Mouse (Mus musculus) stomach, embryonic 15.5 days (tissue): Measurements from ENCODE around the gene Akr1b7. TPM values are rescaled to one million over a fixed set of nuclear protein-coding genes. Genes with fewer than 3 reads are reported as not detected.
"Not testable (repeated sequence)": the region's sequence is repeated elsewhere in the genome, so short reads cannot be mapped to it uniquely, and the experiment has no call there.

ENCODE experiments used
- ATAC-seq: fragments of 200-750 bp; cut with Nextera tagmentation; 2 replicates; pipeline ENCODE4 v1.8.0; 2017; ENCODE audit warnings: low read depth, moderate number of reproducible peaks, moderate TSS enrichment; ENCODE audit not compliant: insufficient read depth, low FRiP score
- H3K27ac ChIP-seq: fragments of 300-500 bp; sonication (generic); 2 replicates; pipeline ENCODE4 v1.5.1; 2015; ENCODE audit warnings: mild to moderate bottlenecking, inconsistent platforms
- H3K27me3 ChIP-seq: fragments of 300-500 bp; sonication (generic); replicated peaks from 2 replicates; pipeline ENCODE4 v1.6.1; 2015; ENCODE audit warnings: inconsistent platforms
- H3K36me3 ChIP-seq: fragments of 300-500 bp; sonication (generic); 2 replicates; pipeline ENCODE4 v1.6.1; 2015; ENCODE audit warnings: inconsistent platforms
- H3K4me1 ChIP-seq: fragments of 300-500 bp; sonication (generic); 2 replicates; pipeline ENCODE4 v1.6.1; 2015; ENCODE audit warnings: inconsistent platforms
- H3K4me2 ChIP-seq: fragments of 300-500 bp; sonication (generic); 2 replicates; pipeline ENCODE4 v1.6.1; 2015; ENCODE audit warnings: mild to moderate bottlenecking, inconsistent platforms
- H3K4me3 ChIP-seq: fragments of 300-500 bp; sonication (generic); replicated peaks from 2 replicates; pipeline ENCODE4 v1.5.1; 2015; ENCODE audit warnings: inconsistent platforms
- H3K9ac ChIP-seq: fragments of 300-500 bp; sonication (generic); 2 replicates; pipeline ENCODE4 v1.6.1; 2015; ENCODE audit warnings: inconsistent platforms
- H3K9me3 ChIP-seq: fragments of 300-500 bp; sonication (generic); 2 replicates; pipeline ENCODE4 v1.6.1; 2016; ENCODE audit warnings: inconsistent platforms
- WGBS: fragments of 180-500 bp; shearing (Covaris S2); methylation state at CpG from one replicate; pipeline ENCODE4 v1.1.7; 2015; 5-methylcytosine and 5-hydroxymethylcytosine counted together
- polyA plus RNA-seq: library from polyadenylated mRNA; unstranded; fragments of >200 nt; fragmentation: Nextera tagmentation; extraction: Ambion mirVana; gene quantifications from 2 replicates; pipeline ENCODE4 v1.2.1, GENCODE M21; 2015

The Akr1b7 gene
- polyA plus RNA-seq, 1 experiment from 2014 or later: 5.4 TPM

DNA sequence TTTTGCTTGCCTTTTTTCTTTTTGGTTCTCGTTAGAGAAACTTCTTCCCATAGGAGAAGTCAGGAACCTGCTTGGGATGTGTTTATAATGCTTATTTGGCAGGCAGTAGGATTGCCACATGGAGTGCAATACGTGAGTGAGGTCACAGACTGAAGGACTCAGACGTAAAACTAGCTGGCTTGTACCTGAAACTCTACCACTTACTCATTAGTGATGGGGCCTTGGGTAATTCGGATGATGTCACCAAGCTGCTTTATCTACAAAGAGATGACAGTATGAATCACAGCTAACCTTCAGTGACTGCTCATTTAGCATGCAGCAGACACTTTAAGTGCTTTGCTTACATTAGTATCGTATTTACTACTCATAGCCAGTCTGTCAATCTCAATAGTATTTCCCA is 16.2 kb upstream of the Akr1b7 start:
- Histone ChIP-seq H3K27ac (no peak overlapping the region), H3K4me2 (no peak overlapping the region), H3K9ac (no peak overlapping the region), H3K27me3 (no peaks in the 10 kb centered on the region), H3K4me3 (no peak overlapping the region), H3K4me1 (no peaks in the 10 kb centered on the region), H3K9me3 (no peaks in the 10 kb centered on the region), H3K36me3 (peaks cover 9% of the 10 kb centered on the region; the same call in 1 of the 2 replicates)
- WGBS: 70% methylated on average over 5 of the region's 5 CpGs
- no peak for ATAC-seq

DNA sequence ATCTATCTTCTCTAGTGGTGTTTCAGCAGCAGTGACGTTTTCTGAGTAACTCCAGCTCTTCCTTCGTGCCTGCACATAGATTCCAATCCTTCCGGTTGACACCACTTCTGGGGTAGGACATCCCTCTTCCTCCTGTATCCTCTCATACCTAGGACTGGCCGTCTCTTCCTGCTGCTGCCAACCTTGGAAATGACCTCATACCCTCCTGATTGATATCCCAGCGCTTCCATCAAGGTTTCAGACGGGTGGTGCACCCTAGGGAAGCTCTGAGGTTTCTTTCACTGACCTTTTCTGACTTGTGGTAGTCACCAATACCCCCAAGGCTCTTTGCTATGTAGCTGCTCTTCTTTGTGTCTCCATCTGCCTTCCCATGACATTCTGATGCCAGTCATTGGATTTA is 13.7 kb upstream of the Akr1b7 start:
- H3K4me2 ChIP-seq: no peak overlapping the region
- 84% methylated on average over 6 of the region's 6 CpGs for WGBS
- ATAC-seq: no peak
- H3K4me1 ChIP-seq: no peaks in the 10 kb centered on the region
- H3K4me3 ChIP-seq: no peak overlapping the region
- H3K27me3 ChIP-seq: no peaks in the 10 kb centered on the region
- no peak overlapping the region for H3K9ac ChIP-seq
- 0 out of 2 replicates have a peak, but pooled peaks cover 2% of the 10 kb centered on the region for H3K36me3 ChIP-seq
- no peaks in the 10 kb centered on the region for H3K9me3 ChIP-seq
- no peak overlapping the region for H3K27ac ChIP-seq

DNA sequence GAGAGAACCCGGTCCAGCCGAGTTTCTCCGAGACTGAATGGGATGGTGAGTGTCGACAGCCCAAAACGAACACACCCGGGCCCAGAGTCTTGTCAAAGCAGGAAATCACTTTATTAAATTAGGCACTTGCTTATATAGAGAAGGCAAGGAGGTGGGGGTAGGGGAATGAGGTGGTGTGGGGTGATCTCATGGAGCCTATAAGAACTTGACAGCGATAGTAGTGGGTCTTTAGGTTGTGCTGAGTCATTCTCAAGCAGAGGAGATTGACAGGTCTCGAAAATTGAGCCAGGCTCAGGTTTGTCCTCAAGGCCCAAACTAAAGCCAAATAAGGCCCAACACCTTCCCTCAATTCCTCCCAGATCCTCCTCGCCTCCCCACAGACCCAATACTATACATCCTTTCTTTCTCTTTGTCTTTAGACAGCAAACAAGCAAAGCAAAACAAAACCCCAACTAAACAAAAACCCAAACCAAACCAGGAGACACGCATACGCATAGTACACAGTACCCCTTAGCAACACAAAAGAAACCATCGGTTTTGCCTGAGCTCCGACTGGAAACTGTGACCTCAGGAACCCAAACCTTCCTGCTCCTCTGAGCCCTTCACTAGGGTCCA is 12.4 kb upstream of the Akr1b7 start:
- Histone ChIP-seq H3K4me3 (no peak overlapping the region), H3K27me3 (no peaks in the 10 kb centered on the region), H3K9ac (no peak overlapping the region), H3K27ac (no peak overlapping the region), H3K4me2 (no peak overlapping the region), H3K4me1 (no peaks in the 10 kb centered on the region), H3K9me3 (no peaks in the 10 kb centered on the region), H3K36me3 (no peaks in the 10 kb centered on the region)
- WGBS: 80% methylated on average over 13 of the region's 13 CpGs
- ATAC-seq: no peak

DNA sequence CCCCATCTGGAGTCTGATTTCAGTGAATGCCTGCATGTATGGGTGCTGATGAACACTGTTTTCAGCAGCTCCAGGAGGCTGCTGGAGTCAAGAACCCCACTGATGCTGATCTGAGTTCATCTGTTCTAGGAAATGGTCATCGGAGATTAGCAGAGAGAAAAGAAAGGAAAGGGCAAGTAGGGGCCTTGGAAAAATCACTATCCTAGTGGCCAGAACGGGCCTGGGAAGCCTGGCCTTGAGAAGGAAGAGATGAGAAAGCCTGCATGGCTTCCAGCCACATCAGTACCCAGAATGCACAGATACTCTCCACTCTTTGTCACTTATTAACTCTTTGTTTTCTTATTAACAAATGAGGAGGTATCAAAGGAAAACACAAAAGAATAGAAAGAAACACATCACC is 11.4 kb upstream of the Akr1b7 start:
- WGBS: 67% methylated on average over 2 of the region's 2 CpGs
- no peak for ATAC-seq
- no peaks in the 10 kb centered on the region for H3K4me1 ChIP-seq
- no peaks in the 10 kb centered on the region for H3K27me3 ChIP-seq
- H3K27ac ChIP-seq: no peak overlapping the region
- no peak overlapping the region for H3K4me3 ChIP-seq
- H3K9me3 ChIP-seq: no peaks in the 10 kb centered on the region
- H3K4me2 ChIP-seq: no peak overlapping the region
- no peaks in the 10 kb centered on the region for H3K36me3 ChIP-seq
- H3K9ac ChIP-seq: no peak overlapping the region

DNA sequence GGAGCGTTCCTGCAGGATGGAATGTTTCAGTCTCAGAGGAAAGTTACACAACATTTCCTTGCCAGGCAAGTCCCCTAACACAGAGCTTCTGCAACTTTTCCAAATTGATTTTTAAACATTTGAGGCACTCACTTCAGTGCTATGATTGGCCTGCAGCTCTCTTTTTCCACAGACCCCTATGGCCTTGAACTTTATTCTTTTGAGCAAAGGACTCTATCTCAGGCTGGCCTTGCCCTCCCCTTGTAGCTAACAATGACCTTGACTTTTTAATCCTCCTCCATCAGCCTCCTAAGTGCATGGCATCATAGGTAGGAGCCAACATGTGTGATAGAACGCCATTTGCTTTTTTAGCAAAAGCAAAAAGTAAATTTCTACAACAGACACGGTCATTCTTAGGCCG is 5.4 kb upstream of the Akr1b7 start:
- no peak overlapping the region for H3K4me2 ChIP-seq
- H3K27me3 ChIP-seq: no peaks in the 10 kb centered on the region
- no peak overlapping the region for H3K27ac ChIP-seq
- H3K9ac ChIP-seq: no peak overlapping the region
- ATAC-seq: no peak
- WGBS: 85% methylated on average over 4 of the region's 4 CpGs
- H3K36me3 ChIP-seq: no peaks in the 10 kb centered on the region
- H3K9me3 ChIP-seq: no peaks in the 10 kb centered on the region
- H3K4me3 ChIP-seq: no peak overlapping the region
- no peaks in the 10 kb centered on the region for H3K4me1 ChIP-seq

DNA sequence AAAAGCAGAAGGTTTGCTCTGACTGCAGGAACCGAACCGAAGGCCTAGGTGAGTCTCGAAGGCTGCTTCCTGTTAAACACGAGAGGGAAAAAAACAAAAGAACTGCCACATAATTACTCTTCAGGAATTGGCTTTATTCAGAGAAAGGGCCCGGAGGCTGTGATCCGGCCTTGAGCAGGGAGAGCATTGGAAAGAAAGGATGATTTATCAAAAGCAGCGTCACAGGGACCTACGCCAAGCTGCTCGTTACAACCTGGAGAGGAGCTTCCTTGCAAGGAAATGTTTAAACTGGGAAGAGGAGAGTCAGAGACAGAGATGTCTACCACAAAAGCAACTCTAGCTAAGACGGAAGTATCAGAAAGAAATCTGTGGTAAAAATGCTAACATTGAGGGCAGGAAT is 4.7 kb upstream of the Akr1b7 start:
- Histone ChIP-seq H3K9ac (no peak overlapping the region), H3K27ac (no peak overlapping the region), H3K4me1 (no peaks in the 10 kb centered on the region), H3K27me3 (no peaks in the 10 kb centered on the region), H3K9me3 (no peaks in the 10 kb centered on the region), H3K4me3 (no peak overlapping the region), H3K4me2 (no peak overlapping the region), H3K36me3 (no peaks in the 10 kb centered on the region)
- no peak for ATAC-seq
- WGBS: 69% methylated on average over 10 of the region's 10 CpGs

DNA sequence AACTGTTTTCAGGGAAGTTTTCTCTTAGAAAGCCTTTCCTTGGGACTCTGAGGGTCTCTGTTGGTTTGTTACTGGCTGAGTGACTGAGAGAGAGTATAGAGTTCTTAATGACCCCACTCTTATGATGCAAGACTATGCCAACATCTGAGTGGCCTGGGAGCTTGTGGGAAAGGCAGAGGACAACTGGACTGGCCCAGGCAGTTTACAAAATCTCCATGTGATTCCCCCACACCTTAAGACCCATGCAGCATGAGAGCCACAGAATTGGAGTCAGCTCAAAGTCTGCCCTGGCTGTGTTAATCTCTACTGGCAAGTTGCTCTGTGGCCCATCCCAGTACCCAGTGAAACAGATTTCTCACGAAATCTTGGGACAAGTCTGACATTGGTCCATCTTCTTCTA is 554 bp downstream of the Akr1b7 start:
- H3K27me3 ChIP-seq: no peaks in the 10 kb centered on the region
- H3K4me1 ChIP-seq: no peaks in the 10 kb centered on the region
- no peaks in the 10 kb centered on the region for H3K9me3 ChIP-seq
- no peak for ATAC-seq
- H3K36me3 ChIP-seq: no peaks in the 10 kb centered on the region
- no peak overlapping the region for H3K4me3 ChIP-seq
- H3K9ac ChIP-seq: no peak overlapping the region
- 73% methylated on average over 1 of the region's 1 CpGs for WGBS
- no peak overlapping the region for H3K4me2 ChIP-seq
- H3K27ac ChIP-seq: no peak overlapping the region

DNA sequence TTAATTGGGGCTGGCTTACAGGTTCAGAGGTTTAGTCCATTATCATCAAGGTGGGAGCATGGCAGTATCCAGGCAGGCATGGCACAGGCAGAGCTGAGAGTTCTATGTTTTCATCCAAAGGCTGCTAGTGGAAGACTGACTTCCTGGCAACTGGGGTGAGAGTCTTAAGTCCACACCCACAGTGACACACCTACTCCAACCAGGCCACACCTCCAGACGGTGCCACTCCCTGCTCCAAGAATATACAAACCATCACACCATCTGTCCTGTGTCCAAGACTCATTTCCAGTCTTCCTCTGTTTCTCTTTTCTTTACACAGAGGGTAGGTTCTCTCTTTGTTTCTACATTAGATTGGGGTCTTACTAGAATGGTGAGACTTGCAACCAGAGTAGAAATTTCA is 1.3 kb downstream of the Akr1b7 start:
- H3K4me1 ChIP-seq, H3K4me2 ChIP-seq, H3K9ac ChIP-seq, H3K4me3 ChIP-seq, H3K27ac ChIP-seq, H3K27me3 ChIP-seq, H3K36me3 ChIP-seq, H3K9me3 ChIP-seq, ATAC-seq: not testable (repeated sequence)
- WGBS: 33% methylated on average over 1 of the region's 1 CpGs

DNA sequence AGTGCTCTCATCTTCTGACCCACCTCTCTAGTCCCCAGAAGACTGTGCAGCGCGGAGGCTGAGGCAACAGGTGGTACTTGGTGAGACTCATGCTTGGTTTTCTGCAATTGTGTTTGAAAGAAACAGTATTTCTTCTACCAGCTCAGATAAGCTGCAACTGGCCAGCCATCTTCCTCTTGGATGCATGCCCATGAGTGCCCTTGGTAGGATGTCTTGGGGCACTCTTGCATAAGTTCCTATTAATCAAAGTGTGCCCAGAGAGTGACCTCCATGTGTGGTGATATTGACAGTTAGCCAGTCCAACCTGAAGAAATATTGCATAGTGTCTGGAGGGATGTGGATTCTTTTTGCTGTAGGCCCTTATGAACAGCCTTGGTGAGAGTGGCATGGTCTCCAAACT is 4.4 kb downstream of the Akr1b7 start:
- no peak overlapping the region for H3K4me3 ChIP-seq
- 100% methylated on average over 2 of the region's 2 CpGs for WGBS
- H3K27me3 ChIP-seq: no peaks in the 10 kb centered on the region
- H3K9me3 ChIP-seq: no peaks in the 10 kb centered on the region
- H3K9ac ChIP-seq: no peak overlapping the region
- no peak for ATAC-seq
- H3K4me1 ChIP-seq: no peaks in the 10 kb centered on the region
- H3K27ac ChIP-seq: no peak overlapping the region
- H3K4me2 ChIP-seq: no peak overlapping the region
- no peaks in the 10 kb centered on the region for H3K36me3 ChIP-seq

DNA sequence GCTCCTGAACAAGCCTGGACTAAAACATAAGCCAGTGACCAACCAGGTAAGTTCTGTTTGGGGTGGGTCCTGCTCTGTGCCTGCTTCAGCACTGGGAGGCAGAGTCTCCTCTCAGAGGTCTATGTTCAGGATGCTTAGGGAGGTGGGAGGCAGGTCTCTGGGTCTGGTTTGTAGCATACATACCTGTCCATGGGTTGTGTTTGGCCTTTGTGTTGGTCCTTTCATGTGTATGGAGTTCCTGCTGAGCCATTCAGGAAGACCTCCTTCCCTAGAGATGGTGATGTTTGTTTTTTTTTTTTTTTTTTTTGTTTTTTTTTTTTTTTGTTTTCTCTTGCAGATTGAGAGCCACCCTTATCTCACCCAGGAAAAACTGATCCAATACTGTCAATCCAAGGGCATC is 6.9 kb downstream of the Akr1b7 start:
- no peak overlapping the region for H3K27ac ChIP-seq
- H3K4me3 ChIP-seq: no peak overlapping the region
- ATAC-seq: no peak
- H3K9ac ChIP-seq: no peak overlapping the region
- no peaks in the 10 kb centered on the region for H3K27me3 ChIP-seq
- no peaks in the 10 kb centered on the region for H3K4me1 ChIP-seq
- no peaks in the 10 kb centered on the region for H3K9me3 ChIP-seq
- H3K4me2 ChIP-seq: no peak overlapping the region
- H3K36me3 ChIP-seq: no peaks in the 10 kb centered on the region

DNA sequence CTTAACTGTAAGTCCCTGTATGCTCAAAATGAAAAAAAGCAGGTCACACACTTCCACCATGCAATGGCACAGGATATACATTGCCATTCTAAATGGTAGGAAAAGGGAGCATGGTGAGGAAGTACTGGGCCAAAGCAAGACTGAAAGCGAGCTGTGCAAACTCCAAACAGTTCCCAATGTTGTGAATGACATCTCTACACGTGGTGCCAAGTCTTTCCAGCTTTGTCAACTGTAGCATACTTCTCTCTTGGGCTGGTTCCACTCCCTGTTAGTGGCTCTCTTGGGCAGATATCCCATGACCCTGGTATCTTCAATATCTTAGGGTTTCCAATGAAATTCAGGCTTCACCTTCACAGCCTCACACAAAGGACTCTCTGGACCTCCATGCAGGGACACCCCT is 26.9 kb downstream of the Akr1b7 start:
- 73% methylated on average over 2 of the region's 2 CpGs for WGBS
- H3K27ac ChIP-seq: no peak overlapping the region
- H3K36me3 ChIP-seq: no peaks in the 10 kb centered on the region
- no peak for ATAC-seq
- no peaks in the 10 kb centered on the region for H3K9me3 ChIP-seq
- no peak overlapping the region for H3K4me3 ChIP-seq
- no peaks in the 10 kb centered on the region for H3K4me1 ChIP-seq
- H3K27me3 ChIP-seq: no peaks in the 10 kb centered on the region
- H3K9ac ChIP-seq: no peak overlapping the region
- no peak overlapping the region for H3K4me2 ChIP-seq

DNA sequence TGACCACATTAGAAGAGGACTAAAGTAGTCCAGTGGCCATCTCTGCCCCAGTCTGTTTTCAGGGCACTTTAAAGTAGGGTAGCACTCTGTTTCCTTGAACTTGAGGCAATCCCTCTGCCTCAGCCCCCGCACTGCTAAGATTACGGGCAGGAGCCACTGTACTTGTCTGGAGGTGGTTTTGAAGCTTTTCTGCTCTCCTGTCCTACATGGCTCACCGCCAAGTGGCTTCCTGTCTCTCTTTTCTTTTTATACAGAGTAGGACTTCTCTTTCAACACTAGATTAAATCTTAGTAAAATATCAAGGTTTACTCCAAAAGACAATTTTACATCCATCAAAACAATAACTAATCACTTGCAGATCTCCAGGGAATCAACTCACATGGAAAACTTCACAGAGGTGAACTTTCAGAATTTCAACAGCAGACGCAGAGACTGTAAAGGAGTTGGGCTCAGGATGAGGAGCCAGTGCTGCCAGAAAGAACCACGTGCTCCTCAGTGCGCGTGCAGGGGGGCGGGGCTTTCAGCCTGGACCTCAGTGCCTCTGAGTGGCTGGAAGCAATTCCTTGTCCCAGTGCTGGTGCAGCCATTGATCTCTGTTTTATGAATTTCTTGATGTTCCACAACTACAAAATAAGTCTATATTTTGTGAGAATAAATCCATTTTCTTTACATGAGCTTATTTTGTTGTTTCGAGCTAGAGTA is 29.6 kb downstream of the Akr1b7 start:
- Histone ChIP-seq H3K27ac (no peak overlapping the region), H3K9ac (no peak overlapping the region), H3K4me2 (no peak overlapping the region), H3K4me3 (no peak overlapping the region), H3K4me1 (no peaks in the 10 kb centered on the region), H3K9me3 (no peaks in the 10 kb centered on the region), H3K36me3 (no peaks in the 10 kb centered on the region), H3K27me3 (no peaks in the 10 kb centered on the region)
- ATAC-seq: no peak
- WGBS: 57% methylated on average over 9 of the region's 9 CpGs

DNA sequence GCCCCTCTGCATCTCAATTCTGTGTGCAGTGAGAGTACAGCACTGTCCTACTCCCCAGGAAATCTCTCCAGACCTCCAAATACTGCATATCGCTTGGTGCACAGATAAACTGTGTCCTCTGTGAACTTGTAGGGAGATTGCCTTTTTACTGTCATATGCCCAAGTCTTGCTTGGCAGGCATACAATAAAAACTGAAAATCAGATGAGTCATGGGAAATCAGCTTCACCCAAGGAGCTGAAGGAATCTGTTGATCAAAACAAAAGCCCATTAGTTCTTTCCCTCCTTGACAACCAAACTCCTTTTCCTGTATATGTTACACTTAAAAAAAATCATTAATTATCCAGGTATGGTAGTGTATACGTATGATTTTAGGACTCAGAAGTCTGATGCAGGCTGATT is 31.7 kb downstream of the Akr1b7 start:
- H3K36me3 ChIP-seq: no peaks in the 10 kb centered on the region
- no peak overlapping the region for H3K4me2 ChIP-seq
- H3K9ac ChIP-seq: no peak overlapping the region
- no peak overlapping the region for H3K4me3 ChIP-seq
- H3K4me1 ChIP-seq: no peaks in the 10 kb centered on the region
- H3K27me3 ChIP-seq: no peaks in the 10 kb centered on the region
- H3K27ac ChIP-seq: no peak overlapping the region
- no peaks in the 10 kb centered on the region for H3K9me3 ChIP-seq
- WGBS: 66% methylated on average over 2 of the region's 2 CpGs
- ATAC-seq: no peak
